Mouse (Mus musculus) G1E (cell line): ENCODE results near the gene Olfr1239.

ENCODE experiments used
- CTCF ChIP-seq: IDR thresholded peaks from 2 replicates; pipeline ENCODE4 v1.5.1; 2012; ENCODE audit warnings: low read depth, low read length, inconsistent platforms, mixed read lengths
- GATA1 ChIP-seq: IDR thresholded peaks from 2 replicates; pipeline ENCODE4 v1.6.1; 2012; ENCODE audit warnings: borderline replicate concordance, low read length, inconsistent platforms, mixed read lengths
- GATA2 ChIP-seq: IDR thresholded peaks from 2 replicates; pipeline ENCODE4 v1.6.1; 2012; ENCODE audit warnings: low read depth, low read length, inconsistent platforms, borderline replicate concordance
- POLR2AphosphoS5 ChIP-seq: IDR thresholded peaks from 2 replicates; pipeline ENCODE4 v1.6.1; 2012; ENCODE audit warnings: low read depth, low read length, inconsistent platforms; ENCODE audit not compliant: insufficient replicate concordance
- TAL1 ChIP-seq: conservative IDR thresholded peaks from 2 replicates; pipeline ENCODE4 v1.6.1; 2012; ENCODE audit warnings: low read depth, low read length, inconsistent platforms, mixed read lengths

DNA sequence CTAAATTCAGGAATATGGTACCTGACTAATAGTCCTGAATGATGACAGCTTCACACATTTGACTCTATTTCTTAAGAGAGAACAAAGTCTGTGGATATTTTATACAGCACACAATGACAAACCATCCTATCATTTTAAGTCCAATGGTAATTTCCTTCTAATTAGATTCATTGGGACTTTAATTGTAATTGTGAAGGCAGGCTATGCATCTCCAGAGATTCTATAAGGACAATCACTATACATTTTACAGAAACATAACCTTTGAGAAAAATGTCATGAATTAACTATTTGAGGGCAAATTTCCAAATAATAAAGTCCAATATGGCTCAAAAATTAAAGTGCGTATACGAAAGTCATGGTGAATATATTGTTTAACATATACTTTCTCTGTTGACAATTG is at the start of gene Olfr1239:
- no peak for TF ChIP-seq CTCF
- TF ChIP-seq GATA1, result no peak
- TF ChIP-seq TAL1, result no peak
- TF ChIP-seq POLR2AphosphoS5, result no peak
- no peak for TF ChIP-seq GATA2
